Mouse (Mus musculus): ENCODE data around the gene Ano6. TPM values are rescaled to one million over a fixed set of nuclear protein-coding genes. Genes with fewer than 3 reads are reported as not detected.

Ano6 gene
- polyA plus RNA-seq, 1 experiment = 63.1 TPM

GRCm38 (mm10) chr15:95802140-95802539 is 11.5 kb downstream of the Ano6 start:
- peaks cover 21% of the 10 kb centered on the region for H3K4me1 ChIP-seq (ENCODE audit: control insufficient read depth, insufficient read depth, low read length)
- no peak overlapping the region for H3K4me3 ChIP-seq (replicated peaks; ENCODE audit: extremely low read depth, low read depth, low read length)
- DNase-seq = peak; percentile 2
- 84% methylated on average over 6 of the region's 6 CpGs for WGBS
- TF ChIP-seq CTCF (IDR thresholded peaks at IDR 0.05; ENCODE audit: insufficient read depth, low read length) (no peak), POLR2A (IDR thresholded peaks at IDR 0.05; ENCODE audit: borderline replicate concordance, extremely low read depth, low read depth, low read length) (no peak)

DNA sequence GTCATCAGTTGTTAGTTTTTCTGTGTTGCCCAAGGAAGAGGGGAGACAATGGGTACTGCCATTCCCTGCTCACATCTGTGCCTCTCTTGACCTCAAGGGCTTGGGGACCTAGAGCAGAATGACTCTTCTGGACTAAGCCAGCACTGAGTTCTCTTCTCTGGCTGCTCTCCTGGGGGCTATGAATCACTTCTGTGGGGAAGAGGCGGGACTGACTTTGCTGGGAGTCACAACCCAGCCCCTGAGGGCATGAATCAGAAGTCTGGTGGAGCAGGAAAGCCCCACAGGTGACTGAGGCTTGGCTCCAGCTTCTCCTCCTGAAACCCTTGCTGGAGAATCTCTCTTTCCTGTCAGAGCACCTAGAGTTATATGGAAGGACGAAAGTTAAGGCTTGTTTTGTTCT is 12.1 kb downstream of the Ano6 start:
- no peak overlapping the region for H3K4me3 ChIP-seq (replicated peaks; ENCODE audit: extremely low read depth, low read depth, low read length)
- DNase-seq = peak; percentile 13
- H3K4me1 ChIP-seq (ENCODE audit: control insufficient read depth, insufficient read depth, low read length) = peaks cover 21% of the 10 kb centered on the region
- WGBS = 42% methylated on average over 2 of the region's 2 CpGs
- TF ChIP-seq CTCF (IDR thresholded peaks at IDR 0.05; ENCODE audit: insufficient read depth, low read length) (no peak), POLR2A (IDR thresholded peaks at IDR 0.05; ENCODE audit: borderline replicate concordance, extremely low read depth, low read depth, low read length) (no peak)

DNA sequence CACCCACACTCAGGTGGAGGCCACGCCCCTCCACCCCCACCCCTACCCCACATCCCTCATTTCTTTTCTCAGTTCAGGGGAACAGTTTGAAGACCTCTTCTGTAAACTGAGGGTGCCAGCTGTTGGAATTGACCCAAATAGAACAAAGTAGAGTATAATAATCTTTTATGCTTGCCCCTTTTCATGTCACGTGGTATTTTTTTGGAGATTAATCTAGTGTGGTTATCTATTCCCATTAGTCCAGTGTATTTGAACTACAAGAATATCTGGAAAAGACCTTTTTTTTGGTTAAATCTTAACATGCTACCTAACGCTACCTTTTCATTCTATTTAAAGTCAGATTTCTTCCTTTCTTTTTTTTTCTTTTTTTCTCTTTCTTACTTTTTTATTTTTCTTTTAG is 12.8 kb downstream of the Ano6 start:
- H3K4me3 ChIP-seq (replicated peaks; ENCODE audit: extremely low read depth, low read depth, low read length) = no peak overlapping the region
- TF ChIP-seq CTCF (IDR thresholded peaks at IDR 0.05; ENCODE audit: insufficient read depth, low read length) (no peak), POLR2A (IDR thresholded peaks at IDR 0.05; ENCODE audit: borderline replicate concordance, extremely low read depth, low read depth, low read length) (no peak)
- DNase-seq = no peak
- peaks cover 26% of the 10 kb centered on the region for H3K4me1 ChIP-seq (ENCODE audit: control insufficient read depth, insufficient read depth, low read length)
- WGBS = 77% methylated on average over 3 of the region's 3 CpGs

GRCm38 (mm10) chr15:95804255-95804654 is 13.6 kb downstream of the Ano6 start:
- H3K4me1 ChIP-seq (ENCODE audit: control insufficient read depth, insufficient read depth, low read length) = peaks cover 29% of the 10 kb centered on the region
- no peak overlapping the region for H3K4me3 ChIP-seq (replicated peaks; ENCODE audit: extremely low read depth, low read depth, low read length)
- 23% methylated on average over 7 of the region's 7 CpGs for WGBS
- DNase-seq = peak; percentile 60
- TF ChIP-seq POLR2A (IDR thresholded peaks at IDR 0.05; ENCODE audit: borderline replicate concordance, extremely low read depth, low read depth, low read length) = no peak
- no peak for TF ChIP-seq CTCF (IDR thresholded peaks at IDR 0.05; ENCODE audit: insufficient read depth, low read length)

GRCm38 (mm10) chr15:95805022-95805471 is 14.4 kb downstream of the Ano6 start:
- no peak for DNase-seq
- TF ChIP-seq POLR2A (IDR thresholded peaks at IDR 0.05; ENCODE audit: borderline replicate concordance, extremely low read depth, low read depth, low read length) (no peak), CTCF (IDR thresholded peaks at IDR 0.05; ENCODE audit: insufficient read depth, low read length) (no peak)
- peaks cover 31% of the 10 kb centered on the region for H3K4me1 ChIP-seq (ENCODE audit: control insufficient read depth, insufficient read depth, low read length)
- H3K4me3 ChIP-seq (replicated peaks; ENCODE audit: extremely low read depth, low read depth, low read length) = no peak overlapping the region
- WGBS = 36% methylated on average over 5 of the region's 5 CpGs

- no peak overlapping the region for H3K4me3 ChIP-seq (replicated peaks; ENCODE audit: extremely low read depth, low read depth, low read length)
- DNase-seq = no peak
- no peak for TF ChIP-seq CTCF (IDR thresholded peaks at IDR 0.05; ENCODE audit: insufficient read depth, low read length)
- TF ChIP-seq POLR2A (IDR thresholded peaks at IDR 0.05; ENCODE audit: borderline replicate concordance, extremely low read depth, low read depth, low read length) = no peak
- 30% methylated on average over 3 of the region's 3 CpGs for WGBS
- H3K4me1 ChIP-seq (ENCODE audit: control insufficient read depth, insufficient read depth, low read length) = peaks cover 35% of the 10 kb centered on the region
These were observed 17.3 kb downstream of the Ano6 start for GRCm38 (mm10) chr15:95807908-95808307.

GRCm38 (mm10) chr15:95810357-95810761 is 19.7 kb downstream of the Ano6 start:
- 35% methylated on average over 4 of the region's 4 CpGs for WGBS
- no peak for TF ChIP-seq POLR2A (IDR thresholded peaks at IDR 0.05; ENCODE audit: borderline replicate concordance, extremely low read depth, low read depth, low read length)

DNA sequence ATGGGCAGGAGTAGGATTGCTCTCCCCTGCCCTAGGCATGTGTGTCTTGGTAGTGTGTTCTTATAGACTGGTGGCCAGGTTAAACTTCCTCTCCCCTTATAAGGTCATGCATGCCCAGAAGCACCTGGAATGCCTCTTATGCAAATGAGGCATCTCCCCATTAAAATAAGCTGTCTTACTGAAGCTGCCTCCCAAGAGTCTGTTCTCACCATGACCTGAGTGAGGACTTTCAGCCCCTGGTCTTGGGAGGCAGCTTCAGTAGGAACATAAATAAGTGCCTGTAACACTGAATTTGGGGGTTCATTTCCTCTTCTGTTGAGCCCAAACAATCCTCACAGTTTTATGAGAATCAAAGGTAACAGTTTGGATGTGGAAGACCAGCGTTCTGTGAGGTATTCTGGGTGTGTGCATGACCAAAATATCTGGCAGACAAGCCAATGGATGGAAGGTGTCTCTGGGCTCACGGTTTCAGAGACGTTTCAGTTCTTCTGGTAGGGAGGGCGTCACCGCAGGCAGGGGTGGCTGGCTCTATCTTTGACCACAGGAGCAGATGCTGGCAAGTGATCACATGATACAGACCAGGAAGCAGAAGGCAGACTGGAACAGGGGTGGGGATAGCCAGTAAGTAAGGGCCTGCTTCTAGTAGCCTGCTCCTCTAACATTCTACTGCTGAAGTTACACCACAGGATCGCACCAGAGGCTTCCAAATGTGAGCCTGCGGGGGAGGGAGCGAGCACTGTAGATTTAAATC is 22.4 kb downstream of the Ano6 start:
- WGBS = 94% methylated on average over 8 of the region's 8 CpGs
- Histone ChIP-seq H3K4me1 (ENCODE audit: control insufficient read depth, insufficient read depth, low read length) (peaks cover 21% of the 10 kb centered on the region), H3K4me3 (replicated peaks; ENCODE audit: extremely low read depth, low read depth, low read length) (no peak overlapping the region)
- DNase-seq = no peak
- TF ChIP-seq POLR2A (IDR thresholded peaks at IDR 0.05; ENCODE audit: borderline replicate concordance, extremely low read depth, low read depth, low read length) = no peak
- no peak for TF ChIP-seq CTCF (IDR thresholded peaks at IDR 0.05; ENCODE audit: insufficient read depth, low read length)

More at GRCm38 (mm10) chr15:95810357-95810761, 19.7 kb downstream of the Ano6 start:
- Histone ChIP-seq H3K4me1 (ENCODE audit: control insufficient read depth, insufficient read depth, low read length) (peaks cover 20% of the 10 kb centered on the region), H3K4me3 (replicated peaks; ENCODE audit: extremely low read depth, low read depth, low read length) (no peak overlapping the region)
- peak; percentile 45 for DNase-seq

GRCm38 (mm10) chr15:95817501-95817900 is 26.9 kb downstream of the Ano6 start:
- Histone ChIP-seq H3K4me3 (replicated peaks; ENCODE audit: extremely low read depth, low read depth, low read length) (no peak overlapping the region), H3K4me1 (ENCODE audit: control insufficient read depth, insufficient read depth, low read length) (peaks cover 7% of the 10 kb centered on the region)
- TF ChIP-seq POLR2A (IDR thresholded peaks at IDR 0.05; ENCODE audit: borderline replicate concordance, extremely low read depth, low read depth, low read length) (no peak), CTCF (IDR thresholded peaks at IDR 0.05; ENCODE audit: insufficient read depth, low read length) (no peak)
- DNase-seq = no peak
- WGBS = 80% methylated on average over 3 of the region's 3 CpGs
